Mouse (Mus musculus) lung, postnatal 0 days (tissue): ENCODE measurements around the gene Cops7a.

Experiments
- CTCF ChIP-seq: IDR thresholded peaks from 2 replicates; pipeline ENCODE4 v1.5.1; 2016; ENCODE audit warnings: antibody characterized with exemption, mild to moderate bottlenecking
- EP300 ChIP-seq: IDR thresholded peaks from 2 replicates; pipeline ENCODE4 v1.6.1; 2016; ENCODE audit warnings: antibody characterized with exemption, mild to moderate bottlenecking, control low read depth

DNA sequence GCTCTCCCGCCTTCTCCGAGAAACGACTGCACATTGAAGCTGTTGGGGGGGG lies 43.6 kb upstream of the Cops7a start, which contains the start of gene Zfp384:
- no peak for TF ChIP-seq CTCF
- TF ChIP-seq EP300, result no peak
